Mouse (Mus musculus): ENCODE results near the gene Prkn. TPM values are rescaled to one million over a fixed set of nuclear protein-coding genes. Genes with fewer than 3 reads are reported as not detected.

Gene Prkn
- total RNA-seq, 1 experiment: 1.7 TPM

- Histone ChIP-seq H3K36me3 (ENCODE audit: control insufficient read depth, insufficient read depth, low read length, poor library complexity, severe bottlenecking) (no peaks in the 10 kb centered on the region), H3K9ac (ENCODE audit: insufficient read depth, low read depth, low read length, poor library complexity, severe bottlenecking) (no peak overlapping the region), H3K4me3 (ENCODE audit: insufficient read depth in 1 of 2, low read depth in 1 of 2, low read length in 2 of 2, poor library complexity in 1 of 2, severe bottlenecking in 1 of 2) (no peak overlapping the region), H3K9me3 (ENCODE audit: control insufficient read depth, insufficient read depth, low read depth, low read length) (no peaks in the 10 kb centered on the region), H3K4me1 (ENCODE audit: control insufficient read depth in 2 of 2, insufficient read depth in 2 of 2, low read length in 2 of 2, poor library complexity in 1 of 2) (no peaks in the 10 kb centered on the region), H3K27ac (ENCODE audit: insufficient read depth, low read depth, low read length, poor library complexity, severe bottlenecking) (no peak overlapping the region)
- no peak for DNase-seq (ENCODE audit: low read depth, low spot score)
- in situ Hi-C loops (cut with MboI; ENCODE audit: low sequenced_read_pairs in 2 of 2, unreplicated experiment in 2 of 2): no loop called here
- TF ChIP-seq HCFC1 (IDR thresholded peaks at IDR 0.05; ENCODE audit: borderline replicate concordance, insufficient read depth, low read length) (no peak), ZNF384 (IDR thresholded peaks at IDR 0.05; ENCODE audit: low read depth, low read length) (no peak), MAFK (IDR thresholded peaks at IDR 0.05; ENCODE audit: insufficient read depth, low read depth, low read length) (no peak), ZC3H11A (IDR thresholded peaks at IDR 0.05; ENCODE audit: borderline replicate concordance, low read depth, low read length) (no peak), CHD2 (IDR thresholded peaks at IDR 0.05; ENCODE audit: low read depth, low read length) (no peak)
Observed at GRCm38 (mm10) chr17:11740716-11741115, 900.5 kb downstream of the Prkn start.

GRCm38 (mm10) chr17:11741161-11741560, 901.0 kb downstream of the Prkn start:
- TF ChIP-seq MAFK (IDR thresholded peaks at IDR 0.05; ENCODE audit: insufficient read depth, low read depth, low read length) (no peak), CHD2 (IDR thresholded peaks at IDR 0.05; ENCODE audit: low read depth, low read length) (no peak), ZC3H11A (IDR thresholded peaks at IDR 0.05; ENCODE audit: borderline replicate concordance, low read depth, low read length) (no peak), ZNF384 (IDR thresholded peaks at IDR 0.05; ENCODE audit: low read depth, low read length) (no peak), HCFC1 (IDR thresholded peaks at IDR 0.05; ENCODE audit: borderline replicate concordance, insufficient read depth, low read length) (no peak)
- DNase-seq (ENCODE audit: low read depth, low spot score): no peak
- H3K9ac ChIP-seq (ENCODE audit: insufficient read depth, low read depth, low read length, poor library complexity, severe bottlenecking): no peak overlapping the region
- no peak overlapping the region for H3K4me3 ChIP-seq (ENCODE audit: insufficient read depth in 1 of 2, low read depth in 1 of 2, low read length in 2 of 2, poor library complexity in 1 of 2, severe bottlenecking in 1 of 2)
- H3K4me1 ChIP-seq (ENCODE audit: control insufficient read depth in 2 of 2, insufficient read depth in 2 of 2, low read length in 2 of 2, poor library complexity in 1 of 2): no peaks in the 10 kb centered on the region
- no peaks in the 10 kb centered on the region for H3K36me3 ChIP-seq (ENCODE audit: control insufficient read depth, insufficient read depth, low read length, poor library complexity, severe bottlenecking)
- in situ Hi-C loops (cut with MboI; ENCODE audit: low sequenced_read_pairs in 2 of 2, unreplicated experiment in 2 of 2): no loop called here
- no peak overlapping the region for H3K27ac ChIP-seq (ENCODE audit: insufficient read depth, low read depth, low read length, poor library complexity, severe bottlenecking)
- H3K9me3 ChIP-seq (ENCODE audit: control insufficient read depth, insufficient read depth, low read depth, low read length): no peaks in the 10 kb centered on the region

- TF ChIP-seq MAFK (IDR thresholded peaks at IDR 0.05; ENCODE audit: insufficient read depth, low read depth, low read length) (no peak), CHD2 (IDR thresholded peaks at IDR 0.05; ENCODE audit: low read depth, low read length) (no peak), HCFC1 (IDR thresholded peaks at IDR 0.05; ENCODE audit: borderline replicate concordance, insufficient read depth, low read length) (no peak), ZNF384 (IDR thresholded peaks at IDR 0.05; ENCODE audit: low read depth, low read length) (no peak), ZC3H11A (IDR thresholded peaks at IDR 0.05; ENCODE audit: borderline replicate concordance, low read depth, low read length) (no peak)
- in situ Hi-C loops (cut with MboI; ENCODE audit: low sequenced_read_pairs in 2 of 2, unreplicated experiment in 2 of 2): no loop called here
- DNase-seq (ENCODE audit: low read depth, low spot score): no peak
- Histone ChIP-seq H3K27ac (ENCODE audit: insufficient read depth, low read depth, low read length, poor library complexity, severe bottlenecking) (no peak overlapping the region), H3K9me3 (ENCODE audit: control insufficient read depth, insufficient read depth, low read depth, low read length) (no peaks in the 10 kb centered on the region), H3K4me1 (ENCODE audit: control insufficient read depth in 2 of 2, insufficient read depth in 2 of 2, low read length in 2 of 2, poor library complexity in 1 of 2) (no peaks in the 10 kb centered on the region), H3K9ac (ENCODE audit: insufficient read depth, low read depth, low read length, poor library complexity, severe bottlenecking) (no peak overlapping the region), H3K36me3 (ENCODE audit: control insufficient read depth, insufficient read depth, low read length, poor library complexity, severe bottlenecking) (no peaks in the 10 kb centered on the region), H3K4me3 (ENCODE audit: insufficient read depth in 1 of 2, low read depth in 1 of 2, low read length in 2 of 2, poor library complexity in 1 of 2, severe bottlenecking in 1 of 2) (no peak overlapping the region)
Observed at GRCm38 (mm10) chr17:11751251-11751650, 911.1 kb downstream of the Prkn start.

GRCm38 (mm10) chr17:11752686-11753085, 912.5 kb downstream of the Prkn start:
- H3K9me3 ChIP-seq (ENCODE audit: control insufficient read depth, insufficient read depth, low read depth, low read length): no peaks in the 10 kb centered on the region
- no peak overlapping the region for H3K27ac ChIP-seq (ENCODE audit: insufficient read depth, low read depth, low read length, poor library complexity, severe bottlenecking)
- H3K9ac ChIP-seq (ENCODE audit: insufficient read depth, low read depth, low read length, poor library complexity, severe bottlenecking): no peak overlapping the region
- in situ Hi-C loops (cut with MboI; ENCODE audit: low sequenced_read_pairs in 2 of 2, unreplicated experiment in 2 of 2): no loop called here
- TF ChIP-seq ZC3H11A (IDR thresholded peaks at IDR 0.05; ENCODE audit: borderline replicate concordance, low read depth, low read length): no peak
- TF ChIP-seq CHD2 (IDR thresholded peaks at IDR 0.05; ENCODE audit: low read depth, low read length): no peak
- no peak for TF ChIP-seq MAFK (IDR thresholded peaks at IDR 0.05; ENCODE audit: insufficient read depth, low read depth, low read length)
- no peak for TF ChIP-seq HCFC1 (IDR thresholded peaks at IDR 0.05; ENCODE audit: borderline replicate concordance, insufficient read depth, low read length)
- TF ChIP-seq ZNF384 (IDR thresholded peaks at IDR 0.05; ENCODE audit: low read depth, low read length): no peak
- H3K4me1 ChIP-seq (ENCODE audit: control insufficient read depth in 2 of 2, insufficient read depth in 2 of 2, low read length in 2 of 2, poor library complexity in 1 of 2): no peaks in the 10 kb centered on the region
- DNase-seq (ENCODE audit: low read depth, low spot score): no peak
- no peaks in the 10 kb centered on the region for H3K36me3 ChIP-seq (ENCODE audit: control insufficient read depth, insufficient read depth, low read length, poor library complexity, severe bottlenecking)
- H3K4me3 ChIP-seq (ENCODE audit: insufficient read depth in 1 of 2, low read depth in 1 of 2, low read length in 2 of 2, poor library complexity in 1 of 2, severe bottlenecking in 1 of 2): no peak overlapping the region

GRCm38 (mm10) chr17:11765117-11765516, 924.9 kb downstream of the Prkn start:
- H3K9me3 ChIP-seq (ENCODE audit: control insufficient read depth, insufficient read depth, low read depth, low read length): no peaks in the 10 kb centered on the region
- in situ Hi-C loops (cut with MboI; ENCODE audit: low sequenced_read_pairs in 2 of 2, unreplicated experiment in 2 of 2): no loop called here

More at GRCm38 (mm10) chr17:11765117-11765516, 924.9 kb downstream of the Prkn start:
- H3K4me3 ChIP-seq (ENCODE audit: insufficient read depth in 1 of 2, low read depth in 1 of 2, low read length in 2 of 2, poor library complexity in 1 of 2, severe bottlenecking in 1 of 2): no peak overlapping the region
- no peak for DNase-seq (ENCODE audit: low read depth, low spot score)
- H3K4me1 ChIP-seq (ENCODE audit: control insufficient read depth in 2 of 2, insufficient read depth in 2 of 2, low read length in 2 of 2, poor library complexity in 1 of 2): no peaks in the 10 kb centered on the region
- H3K36me3 ChIP-seq (ENCODE audit: control insufficient read depth, insufficient read depth, low read length, poor library complexity, severe bottlenecking): no peaks in the 10 kb centered on the region
- H3K9ac ChIP-seq (ENCODE audit: insufficient read depth, low read depth, low read length, poor library complexity, severe bottlenecking): no peak overlapping the region
- H3K27ac ChIP-seq (ENCODE audit: insufficient read depth, low read depth, low read length, poor library complexity, severe bottlenecking): no peak overlapping the region
- TF ChIP-seq ZNF384 (IDR thresholded peaks at IDR 0.05; ENCODE audit: low read depth, low read length) (no peak), CHD2 (IDR thresholded peaks at IDR 0.05; ENCODE audit: low read depth, low read length) (no peak)
